Comparison of ENCODE assay signal across 7 mouse cellular contexts in genomic region chr11:115160883-115161577, GRCm38 (mm10). TPM values are rescaled to one million over a fixed set of nuclear protein-coding genes. Genes with fewer than 3 reads are reported as not detected.
A peak's percentile ranks its signal among the peaks of the same experiment; 100 is the strongest.
DNase-seq lines count a peak whose midpoint lies in the region; ATAC-seq lines count a peak whose summit lies in the region.

No protein-coding gene starts in this region.

- H3K36me3 ChIP-seq in midbrain, embryonic 11.5 days (ENCODE audit: control insufficient read depth, insufficient read depth, low read length) = no peaks in the 10 kb centered on the region
- H3K36me3 ChIP-seq in midbrain, embryonic 16.5 days (ENCODE audit: control insufficient read depth, insufficient read depth, low read length) = no peaks in the 10 kb centered on the region

- H3K27me3 ChIP-seq in midbrain, embryonic 11.5 days (ENCODE audit: control insufficient read depth, insufficient read depth, low read length) = peaks cover 16% of the 10 kb centered on the region
- H3K27me3 ChIP-seq in midbrain, embryonic 16.5 days (ENCODE audit: control insufficient read depth, insufficient read depth, low read depth, low read length) = peaks cover 39% of the 10 kb centered on the region

- no peaks in the 10 kb centered on the region for H3K9me3 ChIP-seq in midbrain, embryonic 11.5 days (ENCODE audit: control insufficient read depth, low read length)
- peaks cover 4% of the 10 kb centered on the region; the same call in 1 of the 2 replicates for H3K9me3 ChIP-seq in midbrain, embryonic 16.5 days (replicated peaks; ENCODE audit: control insufficient read depth, low read length, poor library complexity, severe bottlenecking)

- no peak overlapping the region for H3K27ac ChIP-seq in midbrain, embryonic 11.5 days (ENCODE audit: low read depth, low read length)
- no peak overlapping the region for H3K27ac ChIP-seq in midbrain, embryonic 16.5 days (ENCODE audit: low read length)

- H3K9ac ChIP-seq in midbrain, embryonic 11.5 days (ENCODE audit: low read length) = no peak overlapping the region
- H3K9ac ChIP-seq in midbrain, embryonic 16.5 days (ENCODE audit: low read depth, low read length) = no peak overlapping the region

- H3K4me3 ChIP-seq in midbrain, embryonic 11.5 days (ENCODE audit: low read depth, low read length) = no peak overlapping the region
- H3K4me3 ChIP-seq in midbrain, embryonic 16.5 days (ENCODE audit: low read depth, low read length) = no peak overlapping the region

- WGBS in midbrain, embryonic 11.5 days = 27% methylated on average over 10 of the region's 10 CpGs
- WGBS in midbrain, embryonic 16.5 days = 25% methylated on average over 10 of the region's 10 CpGs

- ATAC-seq in midbrain, embryonic 11.5 days (ENCODE audit: low FRiP score) = no peak
- ATAC-seq in midbrain, embryonic 16.5 days = no peak

- H3K4me1 ChIP-seq in midbrain, embryonic 11.5 days (ENCODE audit: control insufficient read depth, insufficient read depth, low read length) = peaks cover 22% of the 10 kb centered on the region
- peaks cover 19% of the 10 kb centered on the region for H3K4me1 ChIP-seq in midbrain, embryonic 16.5 days (ENCODE audit: control insufficient read depth, insufficient read depth, low read length)

- DNase-seq in midbrain, embryonic 11.5 days (ENCODE audit: low spot score, missing footprints) = peak; percentile 97
- peak; percentile 74 for DNase-seq in T-cell, adult 2 months (ENCODE audit: low spot score)
- DNase-seq in cerebellum, adult 9-11 months = peak; percentile 77
- DNase-seq in heart, postnatal 4 days = peak; percentile 86
- peak; percentile 73 to 80 for DNase-seq in lung, adult 18-20 months
- peak; percentile 60 to 83 for DNase-seq in spleen, postnatal 14 days (ENCODE audit: low spot score in 2 of 2)

- no peak overlapping the region for H3K4me2 ChIP-seq in midbrain, embryonic 11.5 days
- H3K4me2 ChIP-seq in midbrain, embryonic 16.5 days (ENCODE audit: low read length) = no peak overlapping the region

RNA-seq across cellular contexts. Expression of gene Slc9a3r1, which starts 2.1 kb away (rescaled TPM):
- polyA plus RNA-seq in midbrain, embryonic 11.5 days (2014; fragmentation: Nextera tagmentation; extraction: Ambion mirVana) = 26.8 and 32.0 TPM in 2 replicates
- 47.5 and 57.5 TPM in 2 replicates for polyA plus RNA-seq in midbrain, embryonic 16.5 days (2015; fragmentation: Nextera tagmentation; extraction: Ambion mirVana)
- 10 to 100 TPM; 13.9 to 15.3 TPM for total RNA-seq in heart, postnatal 4 days (2021)

RNA-seq across cellular contexts. Expression of gene Tmem104, which starts 26.3 kb away (rescaled TPM):
- polyA plus RNA-seq in midbrain, embryonic 11.5 days (2014; fragmentation: Nextera tagmentation; extraction: Ambion mirVana) = 6.2 and 9.2 TPM in 2 replicates
- 12.5 and 14.9 TPM in 2 replicates for polyA plus RNA-seq in midbrain, embryonic 16.5 days (2015; fragmentation: Nextera tagmentation; extraction: Ambion mirVana)
- total RNA-seq in heart, postnatal 4 days (2021) = 1 to 10 TPM; 5.2 to 9.3 TPM

RNA-seq across cellular contexts. Expression of gene Nat9, which starts 26.6 kb away (rescaled TPM):
- polyA plus RNA-seq in midbrain, embryonic 11.5 days (2014; fragmentation: Nextera tagmentation; extraction: Ambion mirVana) = 17.7 and 19.2 TPM in 2 replicates
- polyA plus RNA-seq in midbrain, embryonic 16.5 days (2015; fragmentation: Nextera tagmentation; extraction: Ambion mirVana) = 23.2 and 23.9 TPM in 2 replicates
- total RNA-seq in heart, postnatal 4 days (2021) = 10 to 100 TPM; 11.9 to 12.0 TPM

RNA-seq across cellular contexts. Expression of gene Cd300lf, which starts 27.2 kb away (rescaled TPM):
- polyA plus RNA-seq in midbrain, embryonic 11.5 days (2014; fragmentation: Nextera tagmentation; extraction: Ambion mirVana) = not detected in 2 replicates
- polyA plus RNA-seq in midbrain, embryonic 16.5 days (2015; fragmentation: Nextera tagmentation; extraction: Ambion mirVana) = 0.34 TPM in 1 of 2 replicates, not detected in the other
- under 1 TPM; 0.31 to 0.52 TPM for total RNA-seq in heart, postnatal 4 days (2021)
